Mouse (Mus musculus) gastrocnemius, postnatal 14 days (tissue): Measurements from ENCODE around the gene 9430097D07Rik. TPM values are rescaled to one million over a fixed set of nuclear protein-coding genes. Genes with fewer than 3 reads are reported as not detected.
A peak's percentile ranks its signal among the peaks of the same experiment; 100 is the strongest.

ENCODE experiments used
- DNase-seq: peaks from one replicate; pipeline ENCODE4 v3.0.0; 2021; ENCODE audit warnings: mixed read lengths
- intact Hi-C: fragments of 180-260 bp; cut with DNase I; formaldehyde crosslinking; loops from one replicate; pipeline ENCODE4 v1.15.1; 2025; ENCODE audit warnings: low total_unique reads
- long read RNA-seq, 2 experiments: library from polyadenylated mRNA; stranded (forward); transcript quantifications; one replicate each; pipeline ENCODE4 v2.0.0; 2021
- total RNA-seq, 2 experiments: library from RNA; stranded (reverse); gene quantifications; 2 replicates each; pipeline ENCODE4 v1.2.3; 2021

Gene 9430097D07Rik
- total RNA-seq: not detected
- long read RNA-seq, experiment 1: 0 reads
- long read RNA-seq, experiment 2: 0 reads

DNA sequence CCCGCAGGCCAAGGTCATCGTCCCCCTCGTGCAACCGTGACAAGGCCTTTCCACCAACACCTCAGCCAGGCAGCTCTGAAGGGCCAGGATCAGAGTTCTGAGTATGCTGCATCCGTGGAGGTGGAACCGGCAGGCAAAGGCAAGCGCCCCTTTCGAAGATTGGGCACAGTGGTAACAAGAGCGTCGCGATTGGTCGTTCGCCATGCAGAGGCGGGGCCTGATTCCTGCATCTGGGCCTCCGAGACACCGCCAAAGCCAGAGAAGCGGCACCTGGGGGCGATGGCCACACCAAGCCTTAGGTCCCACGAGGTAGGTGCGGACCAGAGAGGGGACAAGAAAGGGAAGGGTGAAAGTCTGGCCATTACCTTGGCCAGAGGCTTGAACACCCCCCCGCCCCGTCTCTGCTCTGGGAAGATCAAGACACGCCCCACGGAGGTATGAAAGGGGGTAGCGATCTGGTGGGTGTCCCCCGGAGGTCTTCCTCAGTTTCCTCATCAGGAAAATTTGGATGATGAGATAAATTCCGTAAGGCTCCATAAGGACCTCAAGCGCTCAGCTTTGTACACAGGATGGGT, at the start of gene 9430097D07Rik:
Gene 9430097D07Rik, minus strand, starts transcription at position 99 of the 575 bp plus-strand sequence.
- intact Hi-C loops: loop anchor here (5.0 kb wide), 1 partner anchor 112 kb away; no protein-coding TSS in a partner anchor
- DNase-seq: no peak

DNA sequence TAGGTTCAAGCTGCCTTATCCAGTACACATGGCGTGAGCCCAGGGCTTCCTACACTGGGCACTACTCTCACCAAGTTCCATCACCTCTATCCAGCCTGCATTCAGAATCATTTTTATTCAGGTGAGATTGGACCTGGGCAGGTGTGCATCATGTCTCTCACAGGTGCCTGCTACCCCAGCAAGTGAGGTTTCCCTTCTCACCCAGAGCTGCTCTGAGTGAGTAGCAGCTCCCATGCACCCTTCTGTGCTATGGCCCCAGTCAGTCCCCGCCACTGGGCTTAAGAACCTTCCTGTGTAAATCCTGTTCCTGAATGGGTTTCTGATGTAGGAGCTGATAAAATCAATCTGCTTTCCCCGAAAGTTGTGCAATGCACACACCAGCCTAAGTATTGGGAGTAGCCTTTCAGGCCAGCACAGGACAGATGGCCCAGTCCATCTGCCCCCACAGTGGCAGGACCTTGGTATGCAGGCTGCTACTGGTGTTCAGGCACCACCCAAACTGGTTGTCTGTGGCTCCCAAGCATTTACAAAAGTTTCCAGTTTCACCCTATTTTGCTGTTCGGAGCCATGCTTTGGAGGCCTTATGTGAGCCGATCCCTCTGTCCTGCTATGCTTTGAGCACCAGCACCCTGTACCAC, 48.7 kb upstream of the 9430097D07Rik start:
- intact Hi-C loops: no loop called here
- DNase-seq: no peak

DNA sequence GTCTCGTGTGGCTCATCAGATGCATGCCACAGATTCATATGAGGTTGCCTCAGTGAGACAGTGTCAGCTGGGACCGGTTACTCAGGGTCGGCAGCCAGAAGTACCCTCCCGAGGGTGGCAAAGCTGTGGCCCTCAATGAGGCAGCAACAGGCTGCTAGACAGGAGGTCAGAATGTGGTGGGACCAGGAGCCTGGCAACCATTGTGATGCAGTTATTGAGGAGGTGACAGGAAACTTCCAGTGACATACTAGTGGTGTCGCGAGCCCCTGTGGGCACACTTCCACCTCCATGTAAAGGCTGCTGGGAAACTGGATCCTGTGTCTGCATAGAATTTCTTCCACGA, 46.0 kb upstream of the 9430097D07Rik start, which contains the start of gene Ak1:
Gene Ak1, plus strand, starts transcription at position 242 of the 343 bp plus-strand sequence.
- intact Hi-C loops: no loop called here
- no peak for DNase-seq

DNA sequence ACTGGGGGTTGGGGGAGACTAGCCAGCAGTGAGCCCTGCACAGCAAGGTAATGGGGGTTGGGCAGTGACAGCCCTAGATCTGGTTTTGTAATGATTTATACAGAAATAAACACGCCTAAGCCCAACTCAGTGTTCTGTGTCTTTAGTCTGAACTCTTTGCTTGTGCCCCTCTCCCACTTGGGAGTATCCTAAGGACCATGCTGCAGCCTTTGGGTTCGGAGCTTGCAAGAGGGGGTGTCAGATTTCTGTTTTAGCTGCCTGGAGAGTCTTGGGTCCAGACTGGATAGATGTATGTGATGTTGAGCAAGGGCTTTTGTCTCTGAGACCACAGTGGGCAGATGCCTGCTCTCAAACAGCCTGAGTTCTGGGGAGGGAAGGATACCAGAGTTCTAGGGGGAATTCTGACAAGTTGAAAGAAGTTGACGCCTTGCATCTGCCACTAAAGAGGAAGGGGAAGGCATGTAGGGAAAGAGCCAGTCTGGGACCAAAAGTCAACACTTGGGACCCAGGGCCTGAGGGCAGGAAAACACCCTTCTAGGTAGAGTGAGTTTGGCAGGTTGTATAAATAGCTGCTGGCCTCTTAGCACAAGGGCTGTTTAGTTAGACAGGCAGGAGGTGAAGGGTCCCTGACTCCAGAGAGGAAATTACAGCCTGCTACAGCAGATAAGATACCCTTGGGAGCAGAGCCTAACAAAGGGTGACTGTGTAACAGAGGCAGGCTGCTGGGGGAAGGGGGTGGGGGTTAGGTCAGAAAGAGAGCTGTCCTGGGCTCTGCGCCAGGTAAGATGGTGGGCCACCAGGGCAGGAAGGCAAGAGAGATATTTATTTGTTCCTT, 45.4 kb upstream of the 9430097D07Rik start:
- intact Hi-C loops: no loop called here
- DNase-seq: peak; percentile 60

DNA sequence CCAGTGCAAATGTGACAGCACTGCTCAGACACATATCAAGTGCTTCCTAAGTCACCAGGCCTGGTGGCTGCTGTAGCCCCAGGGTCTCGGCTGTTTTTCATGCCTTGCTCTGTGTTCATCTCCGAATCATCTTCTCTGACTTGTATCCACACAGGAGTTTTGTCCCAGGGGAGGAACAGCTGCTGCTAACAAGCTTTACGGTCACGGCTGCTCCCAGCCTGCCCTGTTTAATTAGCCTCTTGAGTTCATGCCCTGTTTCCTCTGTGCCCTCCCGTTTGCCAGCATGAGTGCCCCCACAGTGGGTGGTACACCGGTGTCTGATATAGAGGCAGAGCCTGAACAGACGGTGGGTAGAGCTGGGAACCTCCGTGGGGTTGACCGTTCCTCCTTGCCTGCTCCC, 42.6 kb upstream of the 9430097D07Rik start:
- DNase-seq: no peak
- intact Hi-C loops: loop anchor here (5.0 kb wide), 1 partner anchor 36 kb away; no protein-coding TSS in a partner anchor

DNA sequence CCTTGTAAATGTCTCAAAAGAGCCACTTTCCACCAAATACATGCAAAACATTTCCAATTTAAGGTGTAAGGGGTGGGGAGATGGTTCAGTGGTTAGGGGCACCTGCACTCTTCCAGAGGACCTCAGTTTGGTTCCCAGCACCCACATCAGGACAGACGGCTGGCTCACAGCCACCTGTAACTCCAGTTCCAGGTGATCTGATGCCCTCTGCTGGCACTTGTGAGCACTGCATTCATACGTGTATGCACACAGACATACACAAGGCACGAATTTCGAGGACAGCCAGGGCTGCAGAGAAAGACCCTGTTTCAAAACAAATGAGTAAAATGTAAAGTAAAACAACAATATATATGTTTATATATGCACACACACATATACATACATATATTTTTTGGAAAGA, 42.1 kb upstream of the 9430097D07Rik start:
- no peak for DNase-seq
- intact Hi-C loops: loop anchor here (5.0 kb wide), 1 partner anchor 35 kb away; no protein-coding TSS in a partner anchor

DNA sequence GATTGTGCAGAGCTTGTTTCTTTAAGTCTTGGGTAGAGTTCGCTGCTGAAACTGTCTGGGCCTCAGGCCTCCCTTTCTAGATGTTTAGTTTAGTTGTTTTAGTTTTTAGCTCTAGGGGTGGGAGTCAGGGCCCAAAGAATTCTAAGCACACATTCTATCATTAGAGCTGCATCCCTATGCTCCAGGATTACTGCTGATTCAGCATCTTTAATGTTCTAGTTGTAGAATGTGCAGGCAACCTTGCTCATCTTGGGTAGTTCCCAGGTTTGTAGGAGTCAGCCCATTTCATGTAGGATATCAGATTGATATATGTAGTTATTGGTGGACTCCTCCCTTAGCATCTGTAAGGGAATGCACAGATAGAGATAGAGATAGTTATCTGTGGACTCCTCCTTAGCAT, 41.6 kb upstream of the 9430097D07Rik start:
- intact Hi-C loops: loop anchor here (5.0 kb wide), 1 partner anchor 35 kb away; no protein-coding TSS in a partner anchor
- no peak for DNase-seq

DNA sequence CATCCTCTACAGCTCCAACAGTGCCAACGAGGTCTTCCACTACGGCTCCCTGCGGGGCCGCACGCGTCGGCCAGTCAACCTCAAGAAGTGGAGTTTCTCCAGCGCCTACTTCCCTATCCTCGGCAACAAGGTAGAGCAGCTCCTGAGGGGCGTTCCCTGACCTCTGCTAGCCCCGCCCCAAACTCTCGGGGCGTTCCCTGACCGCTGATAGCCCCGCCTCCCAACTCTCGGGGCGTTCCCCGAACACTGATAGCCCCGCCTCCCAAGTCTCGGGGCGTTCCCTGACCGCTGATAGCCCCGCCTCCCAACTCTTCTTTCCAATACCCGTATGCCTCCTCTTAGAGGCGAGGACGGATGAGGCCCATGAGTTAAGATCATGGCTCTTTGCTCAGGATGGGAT, 36.8 kb upstream of the 9430097D07Rik start:
- intact Hi-C loops: no loop called here
- no peak for DNase-seq

DNA sequence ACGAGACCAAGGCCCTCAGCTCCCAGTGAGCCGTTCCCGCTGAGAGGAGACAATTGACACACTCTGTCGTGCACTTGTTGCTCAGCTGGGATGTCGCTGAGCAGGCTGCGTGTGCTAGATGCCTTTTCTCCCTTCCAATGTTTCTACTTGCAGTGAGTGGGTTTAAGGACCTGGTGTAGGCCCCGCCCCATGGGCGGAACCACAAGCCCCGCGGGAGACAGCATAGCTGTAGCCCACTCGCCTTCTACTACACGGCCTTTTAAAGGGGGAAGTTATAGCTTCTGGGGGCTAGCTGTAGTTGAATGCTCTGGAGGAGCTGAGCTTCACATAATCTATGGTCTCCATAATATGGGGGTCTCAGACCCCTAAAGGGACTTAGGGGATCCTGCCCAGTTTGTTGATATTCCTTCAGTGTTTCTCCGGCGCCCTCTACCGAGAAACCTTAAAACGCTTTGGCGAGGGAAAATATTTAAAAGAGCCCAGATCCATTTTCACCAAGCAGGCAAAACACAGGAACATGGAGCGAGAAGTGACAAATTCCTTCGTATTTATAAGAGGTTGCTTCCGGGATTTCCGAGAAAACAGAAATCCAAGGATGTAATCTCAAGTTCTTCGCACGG, 35.2 kb upstream of the 9430097D07Rik start:
- intact Hi-C loops: no loop called here
- DNase-seq: peak; percentile 53

DNA sequence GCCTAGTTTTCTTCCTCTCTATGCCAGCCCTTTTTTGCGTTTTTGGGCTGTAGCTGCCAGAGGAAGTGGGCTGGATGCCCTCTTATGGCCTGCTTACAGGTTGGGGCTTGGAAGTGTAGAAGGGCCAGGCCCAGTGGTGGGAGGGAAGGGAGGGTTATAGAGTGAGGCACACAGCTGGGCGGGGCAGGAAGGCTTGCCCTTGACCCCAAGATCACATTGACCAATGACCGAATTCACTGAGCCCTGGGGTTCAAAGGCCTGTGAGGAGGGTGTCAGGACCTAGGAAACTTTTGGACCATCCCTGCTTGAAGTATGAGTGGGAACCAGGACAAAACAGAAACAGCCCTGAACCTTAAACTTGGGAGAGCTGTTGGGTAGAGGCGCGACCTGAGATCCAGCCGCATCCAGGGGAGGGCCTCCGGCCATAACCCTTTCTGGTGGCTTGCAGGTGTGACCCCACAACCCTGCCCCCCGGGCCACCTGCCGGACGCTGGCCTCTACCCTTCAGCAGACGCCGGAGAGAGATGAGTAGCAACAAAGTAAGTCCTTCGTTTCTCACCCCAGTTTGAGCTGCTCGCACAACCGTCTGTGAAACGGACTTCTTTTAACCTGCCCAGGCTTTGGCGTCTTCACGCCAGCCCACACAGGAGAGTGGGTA, 33.4 kb upstream of the 9430097D07Rik start:
- intact Hi-C loops: no loop called here

DNA sequence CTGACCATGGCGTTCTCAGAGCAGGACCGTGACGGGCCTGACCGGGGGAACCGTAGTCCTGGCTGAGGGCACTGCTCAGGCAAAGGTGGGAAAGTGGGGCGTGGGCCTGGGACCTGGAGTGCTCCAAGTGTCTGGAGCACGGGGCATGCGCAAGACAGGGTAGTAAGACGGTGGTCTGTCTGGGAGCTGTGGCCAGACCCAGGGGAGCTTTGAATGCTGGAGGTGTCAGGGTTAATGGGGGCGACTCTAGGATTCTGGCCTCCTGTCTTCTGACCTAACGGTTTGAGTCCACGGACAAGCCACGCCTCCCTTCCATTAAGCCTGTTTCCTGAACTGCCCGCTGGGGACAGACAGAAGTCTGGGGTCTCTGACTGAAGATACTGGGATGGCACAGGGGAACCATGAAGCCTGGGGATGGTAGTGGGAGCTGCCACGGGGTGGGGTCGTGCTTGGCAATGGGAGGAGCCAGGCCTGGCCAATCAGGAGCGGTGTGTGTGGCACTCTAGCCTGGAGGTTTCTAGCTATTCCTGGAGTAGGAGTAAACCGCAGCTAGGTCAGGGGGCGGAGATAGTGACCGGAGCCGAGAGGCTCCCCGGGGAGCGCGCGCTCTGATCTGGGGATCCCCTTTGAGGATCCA, 32.8 kb upstream of the 9430097D07Rik start:
- intact Hi-C loops: no loop called here
- peak; percentile 79 for DNase-seq

More for the DNA sequence above, 33.4 kb upstream of the 9430097D07Rik start:
- no peak for DNase-seq

DNA sequence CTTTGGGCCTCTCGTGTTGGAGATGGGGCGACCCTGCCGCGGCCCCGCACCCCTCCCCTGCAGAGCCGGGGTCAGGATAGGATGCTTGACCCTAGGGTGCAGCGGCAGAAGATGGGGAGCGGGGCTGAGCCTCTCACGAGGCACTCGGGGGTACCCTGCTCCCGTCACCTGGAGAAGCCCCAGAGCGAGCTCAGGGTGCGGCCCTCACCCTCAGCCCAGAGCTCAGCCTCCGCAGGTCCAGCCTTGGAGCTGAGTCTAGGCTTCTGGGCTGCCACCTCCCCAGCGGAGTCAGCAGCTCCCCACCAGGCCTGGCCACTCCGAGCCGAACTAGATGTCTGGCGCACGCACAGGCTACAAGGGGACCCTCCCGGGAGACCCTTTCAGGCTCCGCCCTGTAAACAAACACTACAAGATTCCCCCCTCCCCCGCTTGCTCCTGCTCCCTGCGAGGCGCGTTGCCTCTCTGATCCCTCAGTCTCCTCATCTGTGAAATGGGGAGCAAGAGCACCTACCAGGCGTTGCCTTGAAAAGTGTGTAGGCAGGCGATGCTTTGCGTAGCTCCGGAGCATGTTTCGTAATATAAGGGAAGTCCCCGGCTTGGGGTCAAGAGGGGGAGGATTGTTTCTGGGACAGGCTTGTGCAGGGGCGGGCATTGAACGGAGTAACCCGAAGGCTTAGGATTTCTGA, 31.9 kb upstream of the 9430097D07Rik start:
- DNase-seq: peak; percentile 64
- intact Hi-C loops: no loop called here

DNA sequence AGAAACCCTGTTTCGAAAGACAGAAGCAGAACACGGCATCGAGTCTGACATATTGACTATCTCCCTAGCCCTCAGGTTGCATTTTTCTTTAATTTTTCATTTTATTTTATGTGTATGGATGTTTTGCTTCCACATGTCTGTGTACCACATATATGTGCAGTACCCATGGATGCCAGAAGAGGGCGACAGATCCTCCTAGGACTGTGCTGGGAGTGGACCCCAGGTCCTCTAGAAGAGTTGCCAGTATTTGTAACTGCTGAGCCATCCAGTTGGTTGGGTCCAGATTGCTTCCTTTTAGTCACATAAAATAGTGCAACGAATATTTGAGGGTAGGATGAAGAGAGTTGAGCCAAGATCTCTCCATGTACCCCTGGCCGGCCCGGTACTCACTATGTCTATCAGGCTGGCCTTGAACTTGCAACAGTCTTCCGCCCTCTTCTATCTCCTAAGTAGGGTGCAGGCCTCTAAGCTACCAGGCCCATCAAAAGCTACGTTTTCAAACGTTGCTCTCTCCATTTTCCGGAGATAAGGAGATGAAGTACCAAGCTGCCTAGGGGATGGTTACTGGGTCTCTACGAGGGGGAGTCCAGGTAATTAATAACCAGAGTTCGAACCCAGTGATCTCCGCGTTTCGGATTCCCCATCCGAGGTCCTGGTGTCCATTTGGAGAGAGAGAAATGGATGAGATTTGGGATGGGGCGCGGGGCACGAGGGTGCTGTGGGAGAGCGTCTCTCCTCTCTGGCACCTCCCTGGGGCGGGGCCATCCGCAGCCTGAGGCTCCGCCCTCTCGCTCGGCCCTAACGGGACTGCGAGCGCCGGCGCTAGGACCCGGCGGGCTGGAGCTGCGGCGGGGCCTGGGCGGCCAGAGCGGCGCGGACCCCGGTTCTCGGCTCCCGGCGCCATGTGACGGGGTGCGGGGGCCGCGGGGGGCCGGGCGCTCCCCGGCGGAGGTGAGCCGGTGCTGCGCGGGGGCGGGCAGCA, 31.0 kb upstream of the 9430097D07Rik start:
- DNase-seq: peak; percentile 93
- intact Hi-C loops: no loop called here

DNA sequence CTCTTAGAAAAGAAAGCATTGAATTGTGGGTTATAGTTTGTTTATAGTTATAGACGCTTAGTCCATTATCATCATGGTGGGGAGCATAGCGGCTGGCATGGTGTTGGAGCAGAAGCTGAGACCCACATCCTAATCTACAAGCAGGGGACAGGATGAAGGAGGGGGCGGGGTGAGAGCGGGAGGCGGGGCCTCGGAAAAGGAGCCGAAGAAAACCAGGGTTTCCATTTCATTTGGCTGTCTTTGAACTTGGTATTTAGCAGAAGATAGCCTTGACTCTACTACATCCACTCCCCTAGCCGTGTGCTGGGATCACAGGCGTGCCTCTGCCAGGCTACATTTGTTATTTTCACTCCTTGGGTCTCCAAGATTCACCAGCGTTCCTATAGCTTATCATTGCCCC, 29.1 kb upstream of the 9430097D07Rik start:
- DNase-seq: no peak
- intact Hi-C loops: loop anchor here (2.0 kb wide), 1 partner anchor 20 kb away; no protein-coding TSS in a partner anchor

DNA sequence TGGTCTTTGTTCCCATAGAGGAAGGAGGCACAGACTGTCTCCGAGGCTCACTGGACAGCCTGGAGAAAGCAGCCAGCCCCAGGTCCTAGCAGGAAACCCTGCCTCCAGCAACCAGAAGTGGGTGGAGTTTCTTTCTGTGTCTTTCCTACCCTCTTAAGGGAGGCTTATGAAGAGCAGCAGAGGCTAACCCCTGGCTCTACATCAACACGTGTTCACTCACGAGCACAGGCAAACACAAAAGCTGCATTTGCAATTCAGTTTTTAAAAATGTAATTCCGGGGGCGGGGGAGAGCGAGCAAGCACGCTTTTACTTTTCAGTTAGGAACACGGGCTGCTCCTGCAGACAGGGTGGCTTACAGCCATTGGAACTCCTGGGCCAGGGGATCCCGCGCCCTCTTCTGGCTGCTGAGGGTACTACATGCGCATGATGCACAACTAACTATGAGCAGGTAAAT, 27.1 kb upstream of the 9430097D07Rik start:
- intact Hi-C loops: no loop called here

DNA sequence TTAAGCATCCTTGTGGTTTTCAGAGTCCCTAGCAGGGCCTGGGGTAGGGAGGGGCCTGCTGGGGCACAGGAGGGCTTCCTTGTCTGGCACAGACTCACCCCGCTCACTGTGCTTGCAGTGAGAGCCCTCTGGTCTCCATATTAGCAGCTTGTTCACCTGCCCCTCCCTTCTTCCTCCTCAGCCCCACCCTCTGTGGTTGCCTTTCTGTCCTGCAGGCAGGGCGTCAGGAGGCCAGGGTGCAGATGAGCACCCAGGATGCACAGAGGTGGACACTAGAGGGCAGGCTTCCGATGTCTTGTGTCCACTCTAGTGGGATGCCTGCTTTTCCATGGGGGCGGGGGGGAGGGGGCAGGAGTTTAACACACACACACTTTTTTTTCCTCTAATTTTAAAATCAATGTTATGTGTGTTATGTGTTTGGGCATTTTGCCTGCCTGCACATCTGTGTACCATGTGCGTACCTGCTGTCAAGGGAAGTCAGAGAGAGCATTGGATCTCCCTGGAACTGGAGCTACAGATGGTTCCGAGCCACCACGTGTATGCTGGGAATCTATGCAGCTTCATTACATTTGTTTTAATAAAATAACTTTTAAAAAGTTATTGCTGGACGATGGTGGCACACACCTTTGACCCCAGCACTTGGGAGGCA, 26.1 kb upstream of the 9430097D07Rik start:
- intact Hi-C loops: no loop called here
- DNase-seq: peak; percentile 59

More for the DNA sequence above, 27.1 kb upstream of the 9430097D07Rik start:
- peak; percentile 87 for DNase-seq
